Mouse (Mus musculus) C2C12 (cell line): ENCODE data around the gene Ccdc30.

ENCODE experiments used
- CTCF ChIP-seq: IDR thresholded peaks from one replicate; pipeline ENCODE4 v1.5.1; 2011; ENCODE audit not compliant: control insufficient read depth, insufficient read depth, insufficient read length
- MYOD1 ChIP-seq: IDR thresholded peaks from one replicate; pipeline ENCODE4 v1.6.1; 2011; ENCODE audit warnings: low read depth; ENCODE audit not compliant: control insufficient read depth, insufficient read length

GRCm38 (mm10) chr4:119430678-119431077, 15.4 kb upstream of the Ccdc30 start:
- peak; percentile 45 for TF ChIP-seq CTCF
- no peak for TF ChIP-seq MYOD1
